Mouse (Mus musculus): ENCODE measurements around the gene Bicc1. TPM values are rescaled to one million over a fixed set of nuclear protein-coding genes. Genes with fewer than 3 reads are reported as not detected.

The Bicc1 gene
- total and polyA plus RNA-seq, 2 experiments: 0.75 to 1.7 TPM

- 85% methylated on average over 9 of the region's 9 CpGs for WGBS
- H3K4me3 ChIP-seq (ENCODE audit: insufficient read depth, low read depth, low read length): no peak overlapping the region
Measured at GRCm38 (mm10) chr10:71052748-71053147, 106.8 kb downstream of the Bicc1 start.

GRCm38 (mm10) chr10:71052208-71052607 is 107.3 kb downstream of the Bicc1 start:
- no peaks in the 10 kb centered on the region for H3K36me3 ChIP-seq (ENCODE audit: control insufficient read depth, insufficient read depth, low read length)
- TF ChIP-seq CTCF (IDR thresholded peaks at IDR 0.05; ENCODE audit: low read depth, low read length): no peak
- no peak for TF ChIP-seq POLR2A (IDR thresholded peaks at IDR 0.05; ENCODE audit: extremely low read depth, insufficient read depth, low read length)
- H3K27me3 ChIP-seq (ENCODE audit: control insufficient read depth, insufficient read depth, low read length): no peaks in the 10 kb centered on the region
- no peaks in the 10 kb centered on the region for H3K4me1 ChIP-seq (ENCODE audit: control insufficient read depth, insufficient read depth, low read length)
- no peak overlapping the region for H3K27ac ChIP-seq (replicated peaks; ENCODE audit: insufficient read depth, low read depth, low read length)
- WGBS: 79% methylated on average over 7 of the region's 7 CpGs
- H3K9ac ChIP-seq (ENCODE audit: low read depth, low read length): no peak overlapping the region
- no peak overlapping the region for H3K4me3 ChIP-seq (ENCODE audit: insufficient read depth, low read depth, low read length)
- no peak for DNase-seq (ENCODE audit: extremely low read depth, low read depth, low spot score)
- H3K79me2 ChIP-seq (ENCODE audit: control insufficient read depth, insufficient read depth, low read length): no peaks in the 10 kb centered on the region

More at GRCm38 (mm10) chr10:71052748-71053147, 106.8 kb downstream of the Bicc1 start:
- Histone ChIP-seq H3K36me3 (ENCODE audit: control insufficient read depth, insufficient read depth, low read length) (no peaks in the 10 kb centered on the region), H3K27ac (replicated peaks; ENCODE audit: insufficient read depth, low read depth, low read length) (no peak overlapping the region), H3K27me3 (ENCODE audit: control insufficient read depth, insufficient read depth, low read length) (no peaks in the 10 kb centered on the region), H3K4me1 (ENCODE audit: control insufficient read depth, insufficient read depth, low read length) (no peaks in the 10 kb centered on the region), H3K79me2 (ENCODE audit: control insufficient read depth, insufficient read depth, low read length) (no peaks in the 10 kb centered on the region), H3K9ac (ENCODE audit: low read depth, low read length) (no peak overlapping the region)
- DNase-seq (ENCODE audit: extremely low read depth, low read depth, low spot score): no peak
- no peak for TF ChIP-seq POLR2A (IDR thresholded peaks at IDR 0.05; ENCODE audit: extremely low read depth, insufficient read depth, low read length)
- TF ChIP-seq CTCF (IDR thresholded peaks at IDR 0.05; ENCODE audit: low read depth, low read length): no peak

GRCm38 (mm10) chr10:71050722-71051333 is 108.7 kb downstream of the Bicc1 start:
- Histone ChIP-seq H3K4me3 (ENCODE audit: insufficient read depth, low read depth, low read length) (no peak overlapping the region), H3K79me2 (ENCODE audit: control insufficient read depth, insufficient read depth, low read length) (no peaks in the 10 kb centered on the region), H3K27me3 (ENCODE audit: control insufficient read depth, insufficient read depth, low read length) (no peaks in the 10 kb centered on the region), H3K27ac (replicated peaks; ENCODE audit: insufficient read depth, low read depth, low read length) (no peak overlapping the region), H3K36me3 (ENCODE audit: control insufficient read depth, insufficient read depth, low read length) (no peaks in the 10 kb centered on the region), H3K9ac (ENCODE audit: low read depth, low read length) (no peak overlapping the region), H3K4me1 (ENCODE audit: control insufficient read depth, insufficient read depth, low read length) (no peaks in the 10 kb centered on the region)
- DNase-seq (ENCODE audit: extremely low read depth, low read depth, low spot score): no peak
- WGBS: 90% methylated on average over 10 of the region's 10 CpGs
- TF ChIP-seq POLR2A (IDR thresholded peaks at IDR 0.05; ENCODE audit: extremely low read depth, insufficient read depth, low read length): no peak
- no peak for TF ChIP-seq CTCF (IDR thresholded peaks at IDR 0.05; ENCODE audit: low read depth, low read length)

GRCm38 (mm10) chr10:71049294-71049693 is 110.2 kb downstream of the Bicc1 start:
- WGBS: 87% methylated on average over 17 of the region's 17 CpGs
- Histone ChIP-seq H3K27ac (replicated peaks; ENCODE audit: insufficient read depth, low read depth, low read length) (no peak overlapping the region), H3K27me3 (ENCODE audit: control insufficient read depth, insufficient read depth, low read length) (no peaks in the 10 kb centered on the region), H3K36me3 (ENCODE audit: control insufficient read depth, insufficient read depth, low read length) (no peaks in the 10 kb centered on the region), H3K4me3 (ENCODE audit: insufficient read depth, low read depth, low read length) (no peak overlapping the region), H3K4me1 (ENCODE audit: control insufficient read depth, insufficient read depth, low read length) (no peaks in the 10 kb centered on the region), H3K9ac (ENCODE audit: low read depth, low read length) (no peak overlapping the region), H3K79me2 (ENCODE audit: control insufficient read depth, insufficient read depth, low read length) (no peaks in the 10 kb centered on the region)
- no peak for TF ChIP-seq CTCF (IDR thresholded peaks at IDR 0.05; ENCODE audit: low read depth, low read length)
- TF ChIP-seq POLR2A (IDR thresholded peaks at IDR 0.05; ENCODE audit: extremely low read depth, insufficient read depth, low read length): no peak
- DNase-seq (ENCODE audit: extremely low read depth, low read depth, low spot score): no peak

GRCm38 (mm10) chr10:71044410-71044809 is 115.1 kb downstream of the Bicc1 start:
- Histone ChIP-seq H3K27ac (replicated peaks; ENCODE audit: insufficient read depth, low read depth, low read length) (no peak overlapping the region), H3K4me3 (ENCODE audit: insufficient read depth, low read depth, low read length) (no peak overlapping the region), H3K27me3 (ENCODE audit: control insufficient read depth, insufficient read depth, low read length) (no peaks in the 10 kb centered on the region), H3K9ac (ENCODE audit: low read depth, low read length) (no peak overlapping the region), H3K79me2 (ENCODE audit: control insufficient read depth, insufficient read depth, low read length) (no peaks in the 10 kb centered on the region), H3K4me1 (ENCODE audit: control insufficient read depth, insufficient read depth, low read length) (no peaks in the 10 kb centered on the region), H3K36me3 (ENCODE audit: control insufficient read depth, insufficient read depth, low read length) (no peaks in the 10 kb centered on the region)
- 87% methylated on average over 1 of the region's 1 CpGs for WGBS
- TF ChIP-seq CTCF (IDR thresholded peaks at IDR 0.05; ENCODE audit: low read depth, low read length) (no peak), POLR2A (IDR thresholded peaks at IDR 0.05; ENCODE audit: extremely low read depth, insufficient read depth, low read length) (no peak)
- DNase-seq (ENCODE audit: extremely low read depth, low read depth, low spot score): no peak

GRCm38 (mm10) chr10:71041874-71042273 is 117.6 kb downstream of the Bicc1 start:
- 81% methylated on average over 4 of the region's 4 CpGs for WGBS
- no peak for DNase-seq (ENCODE audit: extremely low read depth, low read depth, low spot score)
- H3K4me3 ChIP-seq (ENCODE audit: insufficient read depth, low read depth, low read length): no peak overlapping the region
- H3K4me1 ChIP-seq (ENCODE audit: control insufficient read depth, insufficient read depth, low read length): no peaks in the 10 kb centered on the region
- H3K27ac ChIP-seq (replicated peaks; ENCODE audit: insufficient read depth, low read depth, low read length): no peak overlapping the region
- TF ChIP-seq CTCF (IDR thresholded peaks at IDR 0.05; ENCODE audit: low read depth, low read length): no peak
- TF ChIP-seq POLR2A (IDR thresholded peaks at IDR 0.05; ENCODE audit: extremely low read depth, insufficient read depth, low read length): no peak
- H3K79me2 ChIP-seq (ENCODE audit: control insufficient read depth, insufficient read depth, low read length): no peaks in the 10 kb centered on the region
- no peaks in the 10 kb centered on the region for H3K27me3 ChIP-seq (ENCODE audit: control insufficient read depth, insufficient read depth, low read length)
- no peak overlapping the region for H3K9ac ChIP-seq (ENCODE audit: low read depth, low read length)
- H3K36me3 ChIP-seq (ENCODE audit: control insufficient read depth, insufficient read depth, low read length): no peaks in the 10 kb centered on the region
